Mouse (Mus musculus) lung, postnatal 14 days (tissue): ENCODE measurements at regions not wholly inside any gene's neighbourhood (a gene's known extent, or its start where the extent isn't known, plus 50 kb on each side); places are given as distances from the start of the nearest gene placed in this dataset.

Source experiments
- DNase-seq: peaks from one replicate; pipeline ENCODE4 v3.0.0; 2021

DNA sequence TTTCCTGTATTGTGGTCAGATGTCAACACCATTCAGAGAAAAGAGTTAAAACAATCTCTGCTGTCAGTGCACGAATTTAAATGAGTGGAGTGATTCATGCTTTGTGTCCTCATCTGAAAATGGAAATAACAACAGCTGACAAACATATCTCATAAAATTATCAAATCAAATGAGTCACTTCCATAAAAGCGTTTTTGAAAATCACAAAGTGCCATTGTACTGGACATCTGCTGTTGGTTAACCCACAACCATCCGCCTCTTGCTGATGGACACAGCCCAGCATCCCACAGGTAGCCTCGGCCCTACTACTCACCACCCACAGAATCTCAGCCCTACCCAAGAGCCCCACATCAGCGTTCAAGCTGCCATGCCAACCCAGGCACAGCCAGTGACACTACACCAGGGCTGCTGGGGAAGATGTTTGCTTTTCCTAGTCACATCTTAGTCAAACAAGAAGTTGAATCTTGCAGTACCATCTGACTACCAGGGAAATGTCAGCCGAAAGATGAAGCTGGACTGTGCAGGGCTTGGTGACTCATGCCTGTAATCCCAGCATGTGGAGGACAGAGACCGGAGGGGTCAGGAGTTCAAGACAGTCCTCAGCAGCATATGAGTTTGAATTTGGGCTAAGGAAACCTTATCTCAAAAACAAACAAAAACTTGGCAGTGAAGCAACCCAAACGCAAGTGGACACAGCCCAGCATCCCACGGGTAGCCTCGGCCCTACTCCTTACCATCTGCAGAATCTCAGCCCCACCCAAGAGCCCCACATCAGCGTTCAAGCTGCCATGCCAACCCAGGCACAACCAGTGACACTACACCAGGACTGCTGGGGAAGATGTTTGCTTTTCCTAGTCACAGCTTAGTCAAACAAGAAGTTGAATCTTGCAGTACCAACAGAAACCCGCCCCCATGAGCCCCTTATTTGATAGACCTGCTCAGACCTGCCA, 131.9 kb upstream of the Noct start:
- no peak for DNase-seq

GRCm38 (mm10) chr3:51095847-51096447, 128.3 kb upstream of the Noct start:
- no peak for DNase-seq

- DNase-seq = no peak
These were observed 127.7 kb upstream of the Noct start for GRCm38 (mm10) chr3:51096545-51096944.

GRCm38 (mm10) chr3:51097362-51097761, 126.9 kb upstream of the Noct start:
- no peak for DNase-seq

- DNase-seq = peak; percentile 35
These were observed 124.3 kb upstream of the Noct start for GRCm38 (mm10) chr3:51099966-51100365.

DNA sequence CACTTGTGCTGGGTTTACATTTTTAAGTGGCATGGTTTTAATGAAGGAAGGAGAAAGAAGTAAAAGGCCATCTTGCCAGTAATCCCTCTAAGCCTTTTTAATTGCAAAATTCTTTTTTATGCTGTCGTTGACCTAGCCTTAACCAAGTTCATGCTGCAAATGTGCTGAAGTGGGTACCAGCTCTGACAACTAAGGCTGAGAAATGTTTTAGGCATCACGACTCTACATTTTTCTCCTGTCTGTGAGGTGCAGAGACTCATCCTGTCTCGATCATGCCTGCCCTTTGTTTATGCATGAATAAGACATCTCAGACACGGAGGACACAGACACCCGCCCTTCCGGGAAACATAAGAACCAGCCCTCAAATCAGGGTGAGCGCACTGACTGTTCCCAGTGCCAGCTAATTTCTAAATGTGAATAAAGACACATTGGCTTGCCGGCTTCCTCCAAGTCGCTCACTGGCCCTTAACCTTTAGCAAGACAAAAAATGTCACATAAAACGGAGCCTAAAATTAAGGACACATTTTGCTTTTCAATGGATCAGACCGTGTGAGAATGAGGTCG, 115.5 kb upstream of the Noct start:
- DNase-seq = no peak

GRCm38 (mm10) chr3:51111241-51111640, 113.0 kb upstream of the Noct start:
- DNase-seq = no peak

GRCm38 (mm10) chr3:51112351-51112750, 111.9 kb upstream of the Noct start:
- DNase-seq = no peak

DNA sequence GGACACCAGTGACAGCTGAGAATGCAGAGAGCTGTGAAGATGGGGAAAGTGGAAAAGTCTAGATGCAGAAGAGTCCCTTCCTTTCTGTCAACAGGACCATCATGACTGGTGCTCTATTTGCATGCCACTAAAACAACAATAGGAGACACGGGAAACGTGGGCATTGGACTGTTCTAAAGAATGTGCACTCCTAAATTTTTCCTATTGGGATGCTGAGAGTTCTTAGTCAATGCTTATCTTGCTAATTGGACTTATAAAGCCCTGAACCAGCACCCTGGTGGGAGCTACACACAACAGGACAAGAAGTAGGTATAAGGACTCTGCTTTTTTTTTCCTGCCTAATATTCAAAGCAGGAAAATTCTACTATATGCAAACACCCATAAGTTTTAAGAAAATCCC, 108.3 kb upstream of the Noct start:
- no peak for DNase-seq

DNA sequence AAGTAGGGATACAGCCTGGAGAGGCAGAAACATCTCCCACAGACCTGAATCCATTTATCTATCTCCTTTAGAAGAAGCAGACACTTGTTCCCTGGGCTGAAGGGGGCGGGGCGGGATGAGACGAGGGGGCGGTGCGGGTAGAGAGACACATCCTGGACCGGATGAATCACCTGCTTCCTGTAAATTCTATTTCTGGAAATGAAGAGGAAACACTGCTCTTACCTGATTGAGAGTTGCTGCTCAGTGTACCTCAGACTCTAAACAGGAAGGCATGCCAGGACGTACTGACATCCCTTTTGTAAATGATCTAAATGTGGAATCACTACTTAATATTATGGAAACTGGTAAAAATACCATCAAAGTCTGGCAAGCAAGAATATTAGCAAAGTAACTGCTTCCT, 105.5 kb upstream of the Noct start:
- DNase-seq = peak; percentile 23

GRCm38 (mm10) chr3:51120522-51120921, 103.7 kb upstream of the Noct start:
- no peak for DNase-seq

- DNase-seq = peak; percentile 75
These were observed 102.3 kb upstream of the Noct start for GRCm38 (mm10) chr3:51121703-51122540.

DNA sequence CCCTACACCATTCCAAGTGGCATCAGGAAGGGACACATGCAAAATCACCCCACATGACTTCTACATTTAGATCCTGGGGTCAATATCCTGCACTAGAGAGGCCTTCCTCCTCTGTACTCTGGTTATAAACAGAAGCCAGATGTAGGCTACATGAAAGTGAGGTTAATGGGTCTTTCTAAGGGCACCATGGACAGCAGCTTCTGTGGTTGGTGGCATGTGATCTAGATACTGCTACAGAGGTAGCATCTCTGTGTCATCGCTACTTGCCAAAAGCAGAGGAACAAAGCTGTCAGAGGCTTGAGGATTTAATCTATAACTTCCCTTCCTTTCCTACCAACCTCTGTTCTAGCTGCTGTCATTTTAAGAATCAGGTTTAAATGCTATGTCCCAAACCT, 101.7 kb upstream of the Noct start:
- no peak for DNase-seq

GRCm38 (mm10) chr3:51127875-51128274, 96.4 kb upstream of the Noct start:
- DNase-seq = no peak

DNA sequence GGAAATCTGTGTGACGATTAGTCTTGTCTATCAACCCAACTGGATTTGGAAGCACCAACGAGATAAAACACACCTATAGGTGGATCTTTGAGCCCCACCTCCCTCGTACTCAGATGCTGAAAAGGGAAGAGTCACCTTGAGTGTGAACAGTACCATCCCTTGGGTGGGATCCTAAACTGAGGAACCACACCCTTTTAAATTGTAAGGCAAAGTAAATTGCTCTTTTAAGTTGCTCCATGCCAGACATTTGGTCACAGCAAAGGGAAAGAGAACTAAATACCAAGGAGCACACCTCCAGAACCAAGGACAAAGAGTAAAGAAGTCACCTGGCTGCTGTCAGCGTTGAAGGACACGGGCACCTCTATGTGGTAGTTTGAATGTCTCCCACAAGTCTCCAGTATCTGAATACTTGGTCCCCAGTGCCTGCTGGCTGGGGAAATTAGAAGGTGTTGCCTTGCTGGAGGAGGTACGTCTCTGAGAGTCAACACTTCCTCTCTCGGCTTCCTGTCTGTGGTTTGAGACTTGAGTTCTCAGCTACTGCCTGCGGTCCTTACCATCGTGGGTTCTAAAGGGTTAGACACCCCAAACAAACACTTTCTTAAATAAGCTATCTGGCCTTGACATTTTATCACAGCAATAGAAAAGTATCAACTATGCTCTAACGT, 95.6 kb upstream of the Noct start:
- DNase-seq = no peak

DNA sequence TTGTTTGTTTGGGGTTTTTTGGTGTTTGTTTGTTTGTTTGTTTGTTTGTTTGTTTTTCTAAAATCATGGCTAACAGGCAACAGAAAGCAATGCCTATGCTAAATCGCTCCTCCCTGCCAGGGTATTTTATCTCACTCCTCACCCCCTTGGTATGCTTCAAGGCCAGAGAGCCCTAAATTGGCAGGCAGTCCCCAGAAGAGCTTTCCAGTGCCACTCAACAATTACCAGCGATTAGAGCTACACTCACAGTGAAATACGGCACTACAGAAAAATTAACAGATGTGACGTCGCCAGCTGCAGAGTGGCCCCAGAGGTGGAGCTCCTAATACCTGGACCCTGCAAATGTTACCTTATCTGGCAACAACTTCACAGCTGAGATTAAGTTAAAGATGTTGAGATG, 93.5 kb upstream of the Noct start:
- DNase-seq = peak; percentile 30

DNA sequence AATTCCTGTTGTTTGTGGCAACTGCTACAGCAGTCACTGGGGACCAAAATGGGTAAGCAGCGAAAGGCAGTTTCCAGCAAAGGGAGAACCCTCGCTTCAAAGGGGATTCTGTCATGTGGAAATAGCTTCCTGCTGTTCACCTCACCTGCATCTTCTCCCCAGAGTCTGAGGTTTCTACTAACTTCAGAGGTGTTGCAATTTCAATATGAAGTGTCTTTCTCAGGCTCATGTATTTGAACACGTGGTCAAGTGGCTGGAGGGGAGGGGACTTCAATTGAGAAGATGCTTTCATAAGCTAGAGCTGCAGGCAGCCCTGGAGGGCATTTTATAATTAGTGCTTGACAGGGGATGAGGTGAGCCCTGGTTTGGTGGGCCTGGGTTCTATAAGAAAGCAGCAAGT, 92.9 kb upstream of the Noct start:
- no peak for DNase-seq

DNA sequence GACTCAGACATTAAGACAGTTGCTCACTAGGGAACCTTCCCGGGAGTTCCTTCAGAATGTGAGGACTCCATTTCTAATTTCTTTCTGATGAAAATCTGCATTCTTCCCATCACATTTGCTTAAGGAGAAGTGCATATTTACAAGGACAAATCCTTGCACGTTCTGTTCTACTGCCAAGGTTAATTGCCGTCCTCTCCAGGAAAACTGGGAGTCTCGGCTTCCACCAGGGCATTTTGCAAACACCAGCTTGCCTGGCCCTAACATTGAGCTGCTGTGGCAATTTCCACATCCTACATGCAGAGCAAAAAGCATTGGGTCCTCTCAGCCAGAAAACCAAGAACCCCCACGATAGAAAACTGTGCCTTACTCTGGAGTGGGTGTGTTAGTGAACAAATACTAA, 91.5 kb upstream of the Noct start:
- no peak for DNase-seq

GRCm38 (mm10) chr3:51135581-51135980, 88.7 kb upstream of the Noct start:
- DNase-seq = no peak

DNA sequence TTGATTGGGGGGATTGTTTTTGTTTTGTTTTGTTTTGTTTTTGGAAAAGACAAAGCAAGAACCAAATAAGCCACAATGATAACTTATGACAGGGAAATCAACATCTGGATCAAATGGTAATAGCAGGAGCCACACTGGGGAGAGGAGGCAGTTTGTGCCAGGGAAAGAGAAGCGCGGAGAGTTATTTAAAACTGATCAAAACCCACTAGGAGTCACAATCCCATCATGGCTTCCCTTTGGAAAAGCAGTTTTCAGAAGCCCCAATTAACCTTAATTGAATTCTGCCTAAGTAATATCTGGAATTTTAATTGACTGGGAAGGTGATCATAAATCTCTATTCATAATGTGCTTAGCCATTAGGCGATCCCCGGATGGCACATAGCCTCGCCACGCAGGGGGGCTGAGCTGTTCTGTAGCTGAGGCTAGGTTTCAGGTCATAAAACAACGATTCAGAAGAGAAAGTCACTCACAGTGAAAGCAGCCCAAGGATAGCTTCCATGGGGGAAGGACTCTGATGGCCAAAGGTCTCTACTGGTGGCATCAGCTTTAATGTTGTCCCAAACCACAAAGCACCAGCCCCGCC, 86.4 kb upstream of the Noct start:
- no peak for DNase-seq

- DNase-seq = no peak
These were observed 78.3 kb upstream of the Noct start for GRCm38 (mm10) chr3:51145985-51146384.

DNA sequence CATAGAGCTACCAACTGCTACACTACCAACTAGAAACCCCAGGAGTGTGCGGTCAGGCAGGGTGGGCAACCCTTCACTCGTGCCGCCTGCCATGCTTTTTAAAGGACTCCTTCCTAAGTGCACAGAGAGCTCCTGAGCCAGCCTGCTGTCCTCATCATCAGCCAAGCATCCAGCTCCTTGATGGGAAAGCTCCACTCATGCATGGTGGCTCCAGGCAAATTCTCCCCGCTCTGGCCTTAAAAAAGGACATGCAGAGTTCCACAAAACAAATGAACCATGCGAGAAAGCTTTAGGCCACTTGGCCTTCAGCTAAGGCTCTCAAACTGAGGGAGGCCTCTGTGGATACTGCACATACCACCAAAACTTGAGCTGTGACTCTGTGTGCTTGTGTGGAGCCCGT, 74.2 kb upstream of the Noct start:
- no peak for DNase-seq
